ENCODE assay signal across 13 mouse cellular contexts in genomic region chr4:129191691-129192090, GRCm38 (mm10). TPM values are rescaled to one million over a fixed set of nuclear protein-coding genes. Genes with fewer than 3 reads are reported as not detected.
DNase-seq lines count a peak whose midpoint lies in the region; ATAC-seq and TF ChIP-seq lines count a peak whose summit lies in the region.
"Had no signal": no experiment of that assay in that cellular context is flagged by ENCODE, and none has a peak within 500 bp of the region (broad histone marks: within the 10 kb centered on the region; RNA-seq: fewer than 3 reads in every experiment).

No protein-coding gene starts in this region.

- H3K9me3 ChIP-seq in erythroblast, embryonic 14.5 days (ENCODE audit: control insufficient read depth, low read length): no peaks in the 10 kb centered on the region
- no peaks in the 10 kb centered on the region for H3K9me3 ChIP-seq in kidney, postnatal 0 days (replicated peaks; ENCODE audit: low read length)
- no peaks in the 10 kb centered on the region for H3K9me3 ChIP-seq in liver, embryonic 13.5 days (replicated peaks)
- H3K9me3 ChIP-seq: embryonic facial prominence, embryonic 12.5 days had no signal

- ATAC-seq in erythroblast, adult 5-6 weeks (replicated peaks; ENCODE audit: low FRiP score, poor library complexity, severe bottlenecking): no peak
- no peak for ATAC-seq in kidney, postnatal 0 days (replicated peaks; ENCODE audit: low FRiP score, low read depth)
- ATAC-seq in liver, embryonic 13.5 days (ENCODE audit: low read depth): no peak
- no peak for ATAC-seq in CD4-positive, CD25-positive, alpha-beta regulatory T cell, adult 4 months

- H3K27me3 ChIP-seq in erythroblast, embryonic 14.5 days (ENCODE audit: control insufficient read depth): no peaks in the 10 kb centered on the region
- no peaks in the 10 kb centered on the region for H3K27me3 ChIP-seq in kidney, postnatal 0 days (ENCODE audit: insufficient read depth, low read length)
- H3K27me3 ChIP-seq in liver, embryonic 13.5 days: no peaks in the 10 kb centered on the region
- H3K27me3 ChIP-seq: embryonic facial prominence, embryonic 12.5 days had no signal

- peaks cover 60% of the 10 kb centered on the region for H3K36me3 ChIP-seq in erythroblast, embryonic 14.5 days (ENCODE audit: control insufficient read depth)
- H3K36me3 ChIP-seq in kidney, postnatal 0 days (ENCODE audit: insufficient read depth, low read length): peaks cover 14% of the 10 kb centered on the region
- H3K36me3 ChIP-seq in liver, embryonic 13.5 days: peaks cover 47% of the 10 kb centered on the region

- no peak overlapping the region for H3K9ac ChIP-seq in kidney, postnatal 0 days (ENCODE audit: low read depth, low read length)
- H3K9ac ChIP-seq in liver, embryonic 13.5 days: peak overlapping the region; percentile 86
- H3K9ac ChIP-seq: embryonic facial prominence, embryonic 12.5 days had no signal

- peak overlapping the region; percentile 81; the same call in 1 of the 2 replicates for H3K4me2 ChIP-seq in kidney, postnatal 0 days (ENCODE audit: low read length)
- H3K4me2 ChIP-seq in liver, embryonic 13.5 days: peak overlapping the region; percentile 91

- H3K4me1 ChIP-seq in erythroblast, embryonic 14.5 days (ENCODE audit: control insufficient read depth): peaks cover 55% of the 10 kb centered on the region
- H3K4me1 ChIP-seq in kidney, postnatal 0 days (replicated peaks; ENCODE audit: insufficient read depth, low read length): peaks cover 22% of the 10 kb centered on the region
- no peaks in the 10 kb centered on the region for H3K4me1 ChIP-seq in brown adipose tissue, adult 24 weeks (ENCODE audit: control insufficient read depth, insufficient read depth, insufficient read length, low read length)
- H3K4me1 ChIP-seq in liver, embryonic 13.5 days (replicated peaks): peaks cover 46% of the 10 kb centered on the region

- H3K4me3 ChIP-seq in erythroblast, embryonic 14.5 days (replicated peaks): peak overlapping the region; percentile 88
- H3K4me3 ChIP-seq in kidney, postnatal 0 days (replicated peaks; ENCODE audit: low read depth, low read length): no peak overlapping the region
- H3K4me3 ChIP-seq in brown adipose tissue, adult 24 weeks (ENCODE audit: insufficient read depth, low read depth, low read length): peak overlapping the region; percentile 5; the same call in 1 of the 2 replicates
- H3K4me3 ChIP-seq in liver, embryonic 13.5 days (replicated peaks): peak overlapping the region; percentile 74

- H3K27ac ChIP-seq in kidney, postnatal 0 days: no peak overlapping the region
- H3K27ac ChIP-seq in brown adipose tissue, adult 24 weeks (replicated peaks; ENCODE audit: low read depth, low read length): no peak overlapping the region
- H3K27ac ChIP-seq in liver, embryonic 13.5 days: peak overlapping the region; percentile 87
- H3K27ac ChIP-seq: embryonic facial prominence, embryonic 12.5 days; macrophage had no signal

- TF ChIP-seq CTCF in kidney, postnatal 0 days (IDR thresholded peaks at IDR 0.05; ENCODE audit: low read depth): no peak

- 49% methylated on average over 5 of the region's 5 CpGs for WGBS in kidney, postnatal 0 days
- 66% methylated on average over 5 of the region's 5 CpGs for WGBS in liver, embryonic 13.5 days (ENCODE audit: insufficient replicate concordance)

- DNase-seq in kidney, postnatal 0 days (ENCODE audit: low spot score): peak; percentile 13
- DNase-seq in kidney, postnatal 14 days: no peak
- DNase-seq in liver, embryonic 13.5 days: no peak
- DNase-seq in thymus, postnatal 36 days: no peak
- DNase-seq: adrenal gland, adult 8-10 months; cerebellum, adult 8-10 months; heart, postnatal 14 days had no signal

RNA-seq across cellular contexts. Expression of gene Yars, which starts 2.1 kb away (rescaled TPM):
- polyA plus RNA-seq in erythroblast, embryonic 14.5 days (2012): 2.7 and 3.1 TPM in 2 replicates
- 4.2 and 11.3 TPM in 2 replicates for total RNA-seq in erythroblast, adult 5-6 weeks (2015; ENCODE audit: low replicate concordance)
- 10.7 and 34.0 TPM in 2 replicates for total RNA-seq in erythroblast, adult 5-6 weeks (2017; ENCODE audit: low replicate concordance)
- 48.9 and 55.9 TPM in 2 replicates for polyA plus RNA-seq in kidney, postnatal 0 days (2015; fragmentation: Nextera tagmentation; extraction: Ambion mirVana)
- 18.8 and 19.3 TPM in 2 replicates for polyA plus RNA-seq in brown adipose tissue, adult 24 weeks (2012; ENCODE audit: insufficient read depth, insufficient read length, missing spikeins)
- polyA plus RNA-seq in liver, embryonic 13.5 days (2015; fragmentation: Nextera tagmentation; extraction: Ambion mirVana): 69.9 and 78.8 TPM in 2 replicates
- polyA plus RNA-seq in CD4-positive, CD25-positive, alpha-beta regulatory T cell, adult 4 months (2017; shearing (Covaris generic)): 10 to 100 TPM; 27.4 to 42.1 TPM

RNA-seq across cellular contexts. Expression of gene S100pbp, which starts 2.2 kb away (rescaled TPM):
- polyA plus RNA-seq in erythroblast, embryonic 14.5 days (2012): 0.07 and 0.19 TPM in 2 replicates
- total RNA-seq in erythroblast, adult 5-6 weeks (2015; ENCODE audit: low replicate concordance): 12.7 and 13.6 TPM in 2 replicates
- 7.5 and 8.7 TPM in 2 replicates for total RNA-seq in erythroblast, adult 5-6 weeks (2017; ENCODE audit: low replicate concordance)
- polyA plus RNA-seq in kidney, postnatal 0 days (2015; fragmentation: Nextera tagmentation; extraction: Ambion mirVana): 14.5 and 15.6 TPM in 2 replicates
- polyA plus RNA-seq in brown adipose tissue, adult 24 weeks (2012; ENCODE audit: insufficient read depth, insufficient read length, missing spikeins): 4.6 and 12.6 TPM in 2 replicates
- polyA plus RNA-seq in liver, embryonic 13.5 days (2015; fragmentation: Nextera tagmentation; extraction: Ambion mirVana): 5.8 and 7.4 TPM in 2 replicates
- 10 to 100 TPM; 20.0 to 26.1 TPM for polyA plus RNA-seq in CD4-positive, CD25-positive, alpha-beta regulatory T cell, adult 4 months (2017; shearing (Covaris generic))

RNA-seq across cellular contexts. Expression of gene Fndc5, which starts 54.9 kb away (rescaled TPM):
- polyA plus RNA-seq in erythroblast, embryonic 14.5 days (2012): 0.06 and 0.08 TPM in 2 replicates
- total RNA-seq in erythroblast, adult 5-6 weeks (2015; ENCODE audit: low replicate concordance): not detected in 2 replicates
- total RNA-seq in erythroblast, adult 5-6 weeks (2017; ENCODE audit: low replicate concordance): not detected in 2 replicates
- polyA plus RNA-seq in kidney, postnatal 0 days (2015; fragmentation: Nextera tagmentation; extraction: Ambion mirVana): 5.9 and 6.3 TPM in 2 replicates
- 1.2 and 1.8 TPM in 2 replicates for polyA plus RNA-seq in brown adipose tissue, adult 24 weeks (2012; ENCODE audit: insufficient read depth, insufficient read length, missing spikeins)
- 1.1 TPM in 2 replicates for polyA plus RNA-seq in liver, embryonic 13.5 days (2015; fragmentation: Nextera tagmentation; extraction: Ambion mirVana)
- polyA plus RNA-seq in CD4-positive, CD25-positive, alpha-beta regulatory T cell, adult 4 months (2017; shearing (Covaris generic)): under 1 TPM; 0.27 to 0.28 TPM
- polyA plus RNA-seq: macrophage had no signal
